Mouse (Mus musculus): ENCODE data around the gene Hoxc9.

GRCm38 (mm10) chr15:103034043-103034806 lies 58.0 kb downstream of the Hoxc9 start:
- no peak for TF ChIP-seq CTCF (IDR thresholded peaks at IDR 0.05; ENCODE audit: low read depth)
- no peak for TF ChIP-seq EP300 (optimal IDR thresholded peaks at IDR 0.05)

Data from stomach, postnatal 0 days (tissue).